Comparison of ENCODE assay signal across 15 mouse cellular contexts in the genomic region with DNA sequence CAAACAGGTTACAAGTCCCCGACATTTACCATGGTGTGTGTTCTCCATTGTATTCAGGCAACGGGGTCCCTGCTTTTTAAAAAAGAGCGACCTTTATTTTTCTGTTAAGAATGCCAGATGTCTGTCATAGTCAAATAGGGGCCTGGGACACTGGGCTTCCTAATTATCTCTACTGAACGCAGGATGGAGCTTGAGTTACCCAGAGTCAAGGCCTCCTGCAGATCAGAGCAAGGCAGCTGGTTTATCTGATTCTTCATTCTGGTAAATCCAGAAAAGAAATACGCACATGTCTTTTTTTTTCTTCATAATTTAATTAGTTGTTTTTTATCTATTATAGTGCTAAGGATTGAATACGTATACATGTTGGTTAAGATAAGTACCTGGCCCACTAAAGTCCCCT. TPM values are rescaled to one million over a fixed set of nuclear protein-coding genes. Genes with fewer than 3 reads are reported as not detected.
DNase-seq lines count a peak whose midpoint lies in the region; ATAC-seq and TF ChIP-seq lines count a peak whose summit lies in the region.
"Had no signal": no experiment of that assay in that cellular context is flagged by ENCODE, and none has a peak within 500 bp of the region (broad histone marks: within the 10 kb centered on the region; RNA-seq: fewer than 3 reads in every experiment).

No protein-coding gene starts in this region.

- WGBS in heart, embryonic 10.5 days = 66% methylated on average over 6 of the region's 6 CpGs
- WGBS in forebrain, embryonic 10.5 days = 45% methylated on average over 6 of the region's 6 CpGs
- WGBS in hindbrain, embryonic 16.5 days = 35% methylated on average over 6 of the region's 6 CpGs
- 28% methylated on average over 6 of the region's 6 CpGs for WGBS in midbrain, embryonic 14.5 days
- WGBS in thymus, adult 2 months = 97% methylated on average over 6 of the region's 6 CpGs
- 67% methylated on average over 6 of the region's 6 CpGs for WGBS in lung, postnatal 0 days

- no peak for TF ChIP-seq CTCF in thymus, adult 2 months (IDR thresholded peaks at IDR 0.05; ENCODE audit: borderline replicate concordance, control insufficient read depth, extremely low read depth, insufficient read depth, low read length, poor library complexity)
- TF ChIP-seq CTCF in lung, postnatal 0 days (IDR thresholded peaks at IDR 0.05) = no peak

- no peak for DNase-seq in heart, embryonic 10.5 days (ENCODE audit: low spot score)
- DNase-seq in heart, postnatal 10 days = no peak
- no peak for DNase-seq in forebrain, embryonic 10.5 days (ENCODE audit: extremely low spot score, low spot score)
- DNase-seq in midbrain, embryonic 14.5 days = no peak
- DNase-seq in thymus, adult 2 months = no peak
- DNase-seq in ovary, postnatal 14 days (ENCODE audit: low spot score) = no peak
- DNase-seq in lung, postnatal 0 days (ENCODE audit: low spot score) = no peak
- DNase-seq: cerebellum, postnatal 14 days; gastrocnemius, postnatal 10 days; kidney, adult 11 months; layer of hippocampus, adult 9-11 months; thymus, postnatal 14 days had no signal

- no peak for TF ChIP-seq EP300 in lung, postnatal 0 days (IDR thresholded peaks at IDR 0.05)

- no peaks in the 10 kb centered on the region for H3K9me3 ChIP-seq in heart, embryonic 10.5 days
- peaks cover 4% of the 10 kb centered on the region; the same call in 1 of the 2 replicates for H3K9me3 ChIP-seq in forebrain, embryonic 10.5 days
- H3K9me3 ChIP-seq in hindbrain, embryonic 16.5 days (ENCODE audit: control insufficient read depth, low read length) = no peaks in the 10 kb centered on the region
- no peaks in the 10 kb centered on the region for H3K9me3 ChIP-seq in midbrain, embryonic 14.5 days (ENCODE audit: control insufficient read depth, low read length)
- H3K9me3 ChIP-seq in lung, postnatal 0 days (ENCODE audit: low read length) = no peaks in the 10 kb centered on the region
- H3K9me3 ChIP-seq: limb, embryonic 13.5 days; megakaryocyte, embryonic 14.5 days had no signal

- H3K27ac ChIP-seq in heart, embryonic 10.5 days = peak overlapping the region; percentile 47; the same call in 1 of the 2 replicates
- peak overlapping the region; percentile 68; the same call in 1 of the 2 replicates for H3K27ac ChIP-seq in forebrain, embryonic 10.5 days
- peak overlapping the region; percentile 73 for H3K27ac ChIP-seq in hindbrain, embryonic 16.5 days (ENCODE audit: low read depth, low read length)
- peak overlapping the region; percentile 85 for H3K27ac ChIP-seq in midbrain, embryonic 14.5 days (replicated peaks; ENCODE audit: low read depth, low read length)
- H3K27ac ChIP-seq in thymus, adult 2 months (ENCODE audit: control insufficient read depth, insufficient read depth, low read length) = no peak overlapping the region
- H3K27ac ChIP-seq in lung, postnatal 0 days (ENCODE audit: low read length) = no peak overlapping the region
- H3K27ac ChIP-seq: limb, embryonic 13.5 days had no signal

- intact Hi-C loops in heart, postnatal 10 days (cut with DNase I) = no loop called here

- no peak overlapping the region for H3K4me3 ChIP-seq in heart, embryonic 10.5 days
- H3K4me3 ChIP-seq in forebrain, embryonic 10.5 days = no peak overlapping the region
- H3K4me3 ChIP-seq in hindbrain, embryonic 16.5 days (ENCODE audit: low read length) = no peak overlapping the region
- H3K4me3 ChIP-seq in midbrain, embryonic 14.5 days (replicated peaks; ENCODE audit: low read depth, low read length) = no peak overlapping the region
- H3K4me3 ChIP-seq in thymus, adult 2 months (ENCODE audit: control insufficient read depth, insufficient read depth, low read length) = no peak overlapping the region
- no peak overlapping the region for H3K4me3 ChIP-seq in lung, postnatal 0 days (ENCODE audit: low read depth, low read length)
- H3K4me3 ChIP-seq: limb, embryonic 13.5 days; megakaryocyte, embryonic 14.5 days had no signal

- no peak for TF ChIP-seq POLR2A in thymus, adult 2 months (IDR thresholded peaks at IDR 0.05; ENCODE audit: control insufficient read depth, extremely low read depth, insufficient read depth, low read length, poor library complexity)

- no peak for ATAC-seq in hindbrain, embryonic 16.5 days
- no peak for ATAC-seq in midbrain, embryonic 14.5 days (ENCODE audit: low FRiP score, low TSS enrichment)
- no peak for ATAC-seq in lung, postnatal 0 days

- peaks cover 20% of the 10 kb centered on the region for H3K4me1 ChIP-seq in heart, embryonic 10.5 days
- peaks cover 45% of the 10 kb centered on the region for H3K4me1 ChIP-seq in forebrain, embryonic 10.5 days
- H3K4me1 ChIP-seq in hindbrain, embryonic 16.5 days (ENCODE audit: control insufficient read depth, insufficient read depth, low read depth, low read length) = peaks cover 15% of the 10 kb centered on the region
- H3K4me1 ChIP-seq in midbrain, embryonic 14.5 days (ENCODE audit: control insufficient read depth, insufficient read depth, low read length) = peaks cover 31% of the 10 kb centered on the region
- peaks cover 3% of the 10 kb centered on the region for H3K4me1 ChIP-seq in thymus, adult 2 months (replicated peaks; ENCODE audit: control insufficient read depth, insufficient read depth, low read length)
- H3K4me1 ChIP-seq in lung, postnatal 0 days (ENCODE audit: insufficient read depth, low read depth, low read length) = no peaks in the 10 kb centered on the region

- no peaks in the 10 kb centered on the region for H3K36me3 ChIP-seq in heart, embryonic 10.5 days
- H3K36me3 ChIP-seq in forebrain, embryonic 10.5 days (replicated peaks) = no peaks in the 10 kb centered on the region
- H3K36me3 ChIP-seq in hindbrain, embryonic 16.5 days (ENCODE audit: control insufficient read depth, insufficient read depth, low read length) = no peaks in the 10 kb centered on the region
- H3K36me3 ChIP-seq in midbrain, embryonic 14.5 days (ENCODE audit: control insufficient read depth, insufficient read depth, low read length) = no peaks in the 10 kb centered on the region
- no peaks in the 10 kb centered on the region for H3K36me3 ChIP-seq in thymus, adult 2 months (ENCODE audit: control insufficient read depth, insufficient read depth, low read length)
- H3K36me3 ChIP-seq in lung, postnatal 0 days (ENCODE audit: insufficient read depth, low read length) = no peaks in the 10 kb centered on the region
- H3K36me3 ChIP-seq: limb, embryonic 13.5 days had no signal

- no peak overlapping the region; the same call in 1 of the 2 replicates for H3K4me2 ChIP-seq in hindbrain, embryonic 16.5 days (ENCODE audit: low read length)
- peak overlapping the region; percentile 24 for H3K4me2 ChIP-seq in midbrain, embryonic 14.5 days (ENCODE audit: low read length)
- H3K4me2 ChIP-seq in lung, postnatal 0 days (replicated peaks; ENCODE audit: low read depth, low read length) = no peak overlapping the region
- H3K4me2 ChIP-seq: limb, embryonic 13.5 days had no signal

- H3K9ac ChIP-seq in hindbrain, embryonic 16.5 days (ENCODE audit: low read depth, low read length) = no peak overlapping the region
- H3K9ac ChIP-seq in midbrain, embryonic 14.5 days (replicated peaks; ENCODE audit: low read length) = peak overlapping the region; percentile 30; the same call in 1 of the 2 replicates
- no peak overlapping the region for H3K9ac ChIP-seq in lung, postnatal 0 days (replicated peaks; ENCODE audit: low read depth)
- H3K9ac ChIP-seq: limb, embryonic 13.5 days had no signal

- H3K27me3 ChIP-seq in heart, embryonic 10.5 days (ENCODE audit: insufficient read depth, poor library complexity, severe bottlenecking) = no peaks in the 10 kb centered on the region
- peaks cover 18% of the 10 kb centered on the region for H3K27me3 ChIP-seq in forebrain, embryonic 10.5 days (ENCODE audit: poor library complexity, severe bottlenecking)
- H3K27me3 ChIP-seq in hindbrain, embryonic 16.5 days (replicated peaks; ENCODE audit: control insufficient read depth, insufficient read depth, low read length) = no peaks in the 10 kb centered on the region
- H3K27me3 ChIP-seq in midbrain, embryonic 14.5 days (ENCODE audit: control insufficient read depth, insufficient read depth, low read length) = no peaks in the 10 kb centered on the region
- no peaks in the 10 kb centered on the region for H3K27me3 ChIP-seq in thymus, adult 2 months (ENCODE audit: control insufficient read depth, insufficient read depth, low read length)
- H3K27me3 ChIP-seq in lung, postnatal 0 days (replicated peaks; ENCODE audit: insufficient read depth, low read length) = no peaks in the 10 kb centered on the region
- H3K27me3 ChIP-seq: limb, embryonic 13.5 days; megakaryocyte, embryonic 14.5 days had no signal

RNA-seq across cellular contexts. Expression of a gene that starts 52.6 kb away (rescaled TPM):
- polyA plus RNA-seq in heart, embryonic 10.5 days (2016; fragmentation: Nextera tagmentation; extraction: Ambion mirVana) = not detected in 2 replicates
- total RNA-seq in heart, postnatal 10 days (2021) = not detected
- not detected in 2 replicates for polyA plus RNA-seq in forebrain, embryonic 10.5 days (2016; fragmentation: Nextera tagmentation; extraction: Ambion mirVana)
- not detected in 2 replicates for polyA plus RNA-seq in hindbrain, embryonic 16.5 days (2015; fragmentation: Nextera tagmentation; extraction: Ambion mirVana)
- not detected in 2 replicates for polyA plus RNA-seq in midbrain, embryonic 14.5 days (2014; fragmentation: Nextera tagmentation; extraction: Ambion mirVana)
- 0.31 TPM in 1 of 2 replicates, not detected in the other for polyA plus RNA-seq in thymus, adult 2 months (2012; rRNA removed)
- polyA plus RNA-seq in lung, postnatal 0 days (2015; fragmentation: Nextera tagmentation; extraction: Ambion mirVana) = not detected in 2 replicates
- total RNA-seq: gastrocnemius, postnatal 10 days had no signal
- polyA plus RNA-seq: limb, embryonic 13.5 days had no signal

Comparison
In these comparisons a context has a peak if more than half of its experiments do, and no peak if none do; other contexts are left out.
1. H3K27ac ChIP-seq: peak in heart, embryonic 10.5 days (single experiment), forebrain, embryonic 10.5 days (single experiment), hindbrain, embryonic 16.5 days (single experiment) and midbrain, embryonic 14.5 days (single experiment); none in thymus, adult 2 months (single experiment) and lung, postnatal 0 days (single experiment).